Mouse (Mus musculus): ENCODE data around the gene Cwc25.
"Not testable (repeated sequence)": the region's sequence is repeated elsewhere in the genome, so short reads cannot be mapped to it uniquely, and the experiment has no call there.

The Cwc25 gene

DNA sequence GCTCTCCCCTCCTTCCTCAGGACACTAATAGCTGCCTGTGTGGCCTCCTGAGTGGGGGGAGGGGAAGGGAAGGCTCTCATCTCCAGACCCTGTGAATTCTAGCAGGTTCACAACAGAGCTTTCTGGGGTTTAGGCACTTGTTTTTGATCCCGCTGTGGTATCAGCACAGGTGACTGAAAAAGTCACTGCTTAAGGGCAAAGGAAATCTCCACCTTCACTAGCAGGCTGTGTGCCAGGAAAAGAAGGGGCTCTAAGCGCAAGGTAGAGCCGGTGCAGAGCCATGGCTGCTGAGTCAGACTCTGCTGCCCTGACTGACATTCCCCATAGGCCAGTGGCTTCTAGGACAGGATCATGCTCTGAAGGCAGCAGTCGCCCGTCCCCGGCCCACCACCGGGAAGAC lies 37.6 kb downstream of the Cwc25 start:
- no peak for DNase-seq (ENCODE audit: low read depth, low spot score)

DNA sequence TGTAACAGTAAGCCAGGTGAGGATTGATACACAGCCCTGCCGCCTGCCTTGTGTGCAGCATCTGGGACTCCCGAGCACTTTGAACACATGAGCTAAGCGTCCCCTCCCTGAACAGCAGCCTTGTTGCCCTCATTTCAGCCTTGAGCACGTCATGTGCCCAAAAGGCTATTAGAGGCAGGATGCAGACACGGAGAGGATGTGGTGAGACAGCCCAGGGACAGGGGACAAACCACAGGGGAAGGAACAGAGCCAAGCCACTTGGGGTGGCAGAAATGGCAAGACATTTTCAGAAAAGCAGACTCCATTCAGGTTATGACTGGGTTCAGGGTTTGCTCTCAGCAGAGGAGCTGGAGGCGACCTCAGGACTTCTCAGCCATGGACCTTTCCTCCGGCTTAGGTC lies 38.0 kb downstream of the Cwc25 start:
- DNase-seq (ENCODE audit: low read depth, low spot score) = no peak

DNA sequence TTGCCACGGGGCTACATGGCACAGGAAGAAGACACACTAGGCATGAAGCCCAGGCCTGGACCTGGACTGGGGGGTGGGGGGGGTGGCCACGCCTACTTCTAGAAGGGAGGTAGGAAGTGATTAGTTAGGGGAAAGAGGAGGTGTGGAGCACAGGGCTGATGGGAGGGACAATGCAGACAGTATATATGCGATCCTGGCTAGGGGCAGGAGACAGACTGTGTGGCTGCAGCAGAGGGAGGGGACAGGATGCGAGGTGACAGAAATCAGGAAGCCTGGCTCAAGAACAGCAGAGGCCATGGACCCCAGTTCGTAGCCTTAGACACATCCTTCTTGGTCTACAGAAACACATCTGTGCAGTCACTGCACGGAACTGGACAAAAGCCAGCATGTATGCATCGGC lies 42.6 kb downstream of the Cwc25 start:
- DNase-seq (ENCODE audit: low read depth, low spot score) = no peak

GRCm38 (mm10) chr11:97721338-97721737 lies 45.0 kb downstream of the Cwc25 start:
- no peak for DNase-seq (ENCODE audit: low read depth, low spot score)

- DNase-seq (ENCODE audit: low read depth, low spot score) = no peak
Measured at GRCm38 (mm10) chr11:97719041-97719440, 47.3 kb downstream of the Cwc25 start.

GRCm38 (mm10) chr11:97718281-97718860 lies 48.0 kb downstream of the Cwc25 start:
- no peak for DNase-seq (ENCODE audit: low read depth, low spot score)

DNA sequence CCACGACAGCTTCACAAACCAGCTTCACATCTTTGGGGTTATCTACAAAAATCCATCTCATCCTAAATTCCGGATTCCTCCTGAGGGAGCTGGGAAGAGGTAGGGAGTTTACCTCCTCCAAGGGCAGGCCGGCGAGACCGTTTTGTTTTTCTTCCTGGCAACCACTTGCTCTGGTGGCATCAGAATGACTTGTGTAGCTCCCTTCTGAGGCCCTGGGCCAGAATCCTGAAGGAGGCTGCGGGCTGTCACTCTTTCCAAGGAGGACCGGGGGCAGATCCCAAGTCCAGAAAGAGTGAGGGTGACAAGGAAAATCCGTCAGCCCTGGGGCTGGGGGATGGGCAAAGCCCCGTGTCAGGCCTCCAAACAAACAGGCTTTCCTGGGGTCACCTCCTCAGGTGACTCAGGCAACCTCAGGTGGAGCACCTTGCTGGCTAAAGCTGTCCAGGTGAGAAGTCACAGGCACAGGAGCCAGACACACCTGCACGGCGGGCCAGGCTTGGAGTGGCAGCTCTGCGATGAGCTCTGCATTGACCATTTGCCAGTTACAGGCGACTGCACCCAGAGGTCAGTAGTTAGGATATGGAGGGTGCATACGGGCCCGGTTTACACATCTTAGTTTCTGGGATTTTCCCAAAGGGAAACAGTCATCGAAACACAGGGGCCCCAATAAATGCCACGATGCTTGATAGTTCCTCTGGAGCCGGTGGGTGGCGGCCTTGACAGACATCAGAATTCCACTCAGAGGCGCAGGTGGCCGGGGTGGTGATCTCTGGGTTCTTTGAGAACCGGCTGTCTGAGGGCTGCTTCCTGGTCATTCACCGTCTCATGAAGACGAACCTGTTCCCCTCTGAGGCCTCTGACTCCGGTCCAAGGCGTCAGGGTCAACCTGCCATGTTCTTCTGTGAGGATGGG lies 48.7 kb downstream of the Cwc25 start:
- DNase-seq (ENCODE audit: low read depth, low spot score) = no peak

DNA sequence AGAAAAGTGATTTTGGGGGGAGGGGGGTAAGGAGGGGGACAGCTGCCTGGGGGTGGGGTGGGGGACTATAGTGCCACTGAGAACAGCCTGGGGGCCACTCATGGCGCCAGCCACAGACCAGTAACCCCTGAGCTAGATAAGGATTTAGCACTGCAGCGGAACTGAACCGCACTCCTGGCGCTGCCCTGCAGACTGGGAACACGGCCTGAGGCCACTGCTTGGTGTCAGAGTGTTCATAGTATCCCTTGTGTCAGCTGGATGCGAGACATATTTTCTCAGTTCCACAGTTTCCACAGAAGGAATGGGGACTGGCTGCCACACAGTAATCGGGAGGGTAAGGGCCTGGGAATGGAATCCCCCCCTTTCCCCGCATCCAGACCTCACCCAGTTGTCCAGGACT lies 50.3 kb downstream of the Cwc25 start:
- no peak for DNase-seq (ENCODE audit: low read depth, low spot score)

DNA sequence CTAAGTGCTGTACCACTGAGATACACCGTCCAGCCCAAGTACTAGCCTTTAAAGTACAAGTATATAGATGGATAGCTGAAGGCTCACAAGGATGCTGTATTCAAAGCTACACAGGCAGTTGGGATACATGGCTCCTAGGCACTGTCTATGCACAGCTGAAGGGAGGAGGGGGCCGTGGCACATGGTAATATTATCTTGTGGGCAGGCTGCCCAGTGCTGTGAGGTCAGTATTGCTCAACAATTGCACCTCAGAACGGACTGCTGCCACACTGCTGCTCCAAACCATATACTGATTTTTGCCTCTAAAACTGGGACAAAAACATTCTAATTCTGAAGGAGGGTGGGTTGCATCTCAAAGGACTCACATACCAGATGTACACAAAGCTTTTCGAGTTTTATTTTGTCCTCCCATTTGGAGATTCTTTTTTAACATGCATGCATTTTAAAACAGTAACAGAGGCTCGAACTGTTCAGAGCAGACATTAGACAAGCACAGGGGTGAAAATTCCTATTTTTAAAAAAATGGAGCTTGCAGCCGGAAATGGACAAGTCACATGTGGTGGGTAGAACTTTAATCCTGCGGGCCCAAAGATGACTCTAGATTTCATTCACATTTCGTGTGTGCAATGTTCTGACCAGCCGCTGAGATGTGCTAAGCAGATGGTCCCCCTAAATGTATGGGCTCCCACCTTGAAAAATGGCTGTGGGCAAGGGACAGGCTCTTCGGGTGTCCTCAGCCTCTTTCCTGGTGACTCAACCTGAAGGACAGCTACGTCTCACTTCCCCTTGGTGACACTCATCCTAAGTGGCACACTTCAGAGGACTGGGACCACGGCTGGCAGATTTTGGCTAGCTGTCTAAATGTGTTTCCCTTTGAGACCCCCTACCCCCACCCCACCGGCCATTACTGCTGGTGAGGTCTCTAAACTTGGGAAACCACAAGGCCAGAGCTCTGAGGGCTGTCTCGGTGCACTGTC lies 51.3 kb downstream of the Cwc25 start:
- no peak for DNase-seq (ENCODE audit: low read depth, low spot score)

- DNase-seq (ENCODE audit: low read depth, low spot score) = no peak
Measured at GRCm38 (mm10) chr11:97714356-97714755, 52.0 kb downstream of the Cwc25 start.

GRCm38 (mm10) chr11:97713896-97714295 lies 52.5 kb downstream of the Cwc25 start:
- no peak for DNase-seq (ENCODE audit: low read depth, low spot score)

GRCm38 (mm10) chr11:97712286-97712685 lies 54.1 kb downstream of the Cwc25 start:
- DNase-seq (ENCODE audit: low read depth, low spot score) = no peak

GRCm38 (mm10) chr11:97711200-97711900 lies 55.0 kb downstream of the Cwc25 start:
- no peak for DNase-seq (ENCODE audit: low read depth, low spot score)

- DNase-seq (ENCODE audit: low read depth, low spot score) = not testable (repeated sequence)
Measured at GRCm38 (mm10) chr11:97710067-97710466, 56.3 kb downstream of the Cwc25 start.

DNA sequence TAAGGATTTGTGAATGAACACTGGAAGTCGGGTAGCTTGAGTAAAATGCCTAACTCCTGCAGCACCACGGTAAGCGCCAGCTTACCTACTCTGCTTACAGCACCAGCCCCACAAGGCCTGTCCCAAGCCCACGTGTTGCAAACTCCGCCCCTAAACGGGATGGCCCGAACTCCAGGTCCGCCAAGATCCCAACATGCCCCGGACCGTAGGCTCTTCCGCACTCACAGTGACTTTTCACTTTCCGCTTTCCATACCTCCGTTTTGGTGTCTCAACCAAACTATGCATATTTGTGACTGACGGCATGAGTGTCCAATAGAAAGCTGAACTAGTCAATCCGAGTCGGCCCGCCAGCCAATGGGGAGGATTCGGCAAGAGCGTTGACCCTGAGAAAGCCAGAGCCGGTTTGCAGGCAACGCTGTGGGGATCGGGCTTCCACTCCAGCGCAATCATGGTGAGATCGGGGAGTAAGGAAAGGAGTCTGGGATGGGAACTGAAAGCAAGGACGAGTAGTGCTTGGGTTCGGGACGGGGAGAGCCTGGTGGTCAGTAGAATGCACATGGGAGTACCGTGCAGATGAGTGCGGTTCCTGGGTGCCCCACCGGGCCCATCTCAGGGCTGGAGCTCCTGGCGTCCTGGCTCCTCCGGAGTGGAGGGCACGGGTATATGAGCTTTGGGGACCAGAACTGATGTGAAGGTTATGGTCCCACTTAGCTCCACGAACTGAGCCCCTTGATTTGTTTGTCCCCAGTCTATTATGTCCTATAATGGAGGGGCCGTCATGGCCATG lies 63.1 kb downstream of the Cwc25 start, which contains the start of gene Psmb3:
Gene Psmb3 (plus strand): TSS at position 361 of the 788 bp plus-strand sequence.
- DNase-seq (ENCODE audit: low read depth, low spot score) = peak; percentile 99

DNA sequence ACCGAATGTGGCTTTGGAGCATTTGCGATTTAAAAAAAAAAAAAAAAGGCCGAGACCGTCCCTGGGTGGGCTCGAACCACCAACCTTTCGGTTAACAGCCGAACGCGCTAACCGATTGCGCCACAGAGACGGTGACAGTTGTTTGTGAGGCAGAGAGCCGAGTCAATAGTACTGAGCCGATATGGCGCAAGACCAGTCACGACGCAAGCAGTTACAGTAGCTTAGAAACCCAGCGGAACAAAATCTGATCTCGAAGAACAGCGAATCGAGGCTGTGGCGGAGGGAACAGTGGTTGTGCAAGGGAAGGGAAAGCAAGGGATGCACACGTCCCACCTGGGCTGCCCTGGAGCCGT lies 64.0 kb downstream of the Cwc25 start:
- peak; percentile 32 for DNase-seq (ENCODE audit: low read depth, low spot score)

- DNase-seq (ENCODE audit: low read depth, low spot score) = no peak
Measured at GRCm38 (mm10) chr11:97701581-97702392, 64.6 kb downstream of the Cwc25 start.

GRCm38 (mm10) chr11:97700746-97701580 lies 65.4 kb downstream of the Cwc25 start:
- DNase-seq (ENCODE audit: low read depth, low spot score) = no peak

Measured in c-Kit-negative CD71-positive TER-119-positive erythroid progenitor cells, embryonic 14.5 days (primary cell).